In genomic region chr5:139027603-139028002, GRCm38 (mm10) we compare ENCODE assay signal across 9 mouse cellular contexts. TPM values are rescaled to one million over a fixed set of nuclear protein-coding genes. Genes with fewer than 3 reads are reported as not detected.
DNase-seq lines count a peak whose midpoint lies in the region; ATAC-seq lines count a peak whose summit lies in the region.
"Had no signal": no experiment of that assay in that cellular context is flagged by ENCODE, and none has a peak within 500 bp of the region (broad histone marks: within the 10 kb centered on the region; RNA-seq: fewer than 3 reads in every experiment).

No protein-coding gene starts in this region.

- H3K27me3 ChIP-seq in forebrain, embryonic 12.5 days: no peaks in the 10 kb centered on the region
- H3K27me3 ChIP-seq in forebrain, embryonic 16.5 days (replicated peaks; ENCODE audit: control insufficient read depth, insufficient read depth, low read length): no peaks in the 10 kb centered on the region
- no peaks in the 10 kb centered on the region for H3K27me3 ChIP-seq in neural tube, embryonic 12.5 days (replicated peaks)
- H3K27me3 ChIP-seq in heart, embryonic 12.5 days (replicated peaks): no peaks in the 10 kb centered on the region

- H3K4me3 ChIP-seq in forebrain, embryonic 12.5 days (replicated peaks): no peak overlapping the region
- no peak overlapping the region for H3K4me3 ChIP-seq in forebrain, embryonic 16.5 days (replicated peaks; ENCODE audit: low read length)
- no peak overlapping the region for H3K4me3 ChIP-seq in neural tube, embryonic 12.5 days
- H3K4me3 ChIP-seq in heart, embryonic 12.5 days: no peak overlapping the region

- H3K4me1 ChIP-seq in forebrain, embryonic 12.5 days: peaks cover 12% of the 10 kb centered on the region; the same call in 1 of the 2 replicates
- peaks cover 4% of the 10 kb centered on the region; the same call in 1 of the 2 replicates for H3K4me1 ChIP-seq in forebrain, embryonic 16.5 days (replicated peaks; ENCODE audit: control insufficient read depth, insufficient read depth, low read length)
- H3K4me1 ChIP-seq in neural tube, embryonic 12.5 days: peaks cover 14% of the 10 kb centered on the region
- peaks cover 19% of the 10 kb centered on the region for H3K4me1 ChIP-seq in heart, embryonic 12.5 days (replicated peaks)

- DNase-seq in embryo, embryonic 11 days: peak; percentile 41
- peak; percentile 37 for DNase-seq in kidney, adult 9 months
- no peak for DNase-seq in gastrocnemius, postnatal 14 days
- DNase-seq in heart, postnatal 36 days: no peak
- DNase-seq: lung, postnatal 36 days had no signal

- H3K4me2 ChIP-seq in forebrain, embryonic 12.5 days: no peak overlapping the region
- H3K4me2 ChIP-seq in forebrain, embryonic 16.5 days (ENCODE audit: low read length): no peak overlapping the region
- peak overlapping the region; percentile 27 for H3K4me2 ChIP-seq in neural tube, embryonic 12.5 days (replicated peaks)
- H3K4me2 ChIP-seq in heart, embryonic 12.5 days: no peak overlapping the region

- no peak for ATAC-seq in forebrain, embryonic 12.5 days (ENCODE audit: low FRiP score)
- ATAC-seq in forebrain, embryonic 16.5 days: no peak
- peak; percentile 50 for ATAC-seq in neural tube, embryonic 12.5 days (ENCODE audit: low FRiP score, low read depth)
- no peak for ATAC-seq in heart, embryonic 12.5 days (ENCODE audit: insufficient number of reproducible peaks, low FRiP score)

- H3K27ac ChIP-seq in forebrain, embryonic 12.5 days: peak overlapping the region; percentile 9; the same call in 1 of the 2 replicates
- no peak overlapping the region for H3K27ac ChIP-seq in forebrain, embryonic 16.5 days (ENCODE audit: low read length)
- peak overlapping the region; percentile 46 for H3K27ac ChIP-seq in neural tube, embryonic 12.5 days
- H3K27ac ChIP-seq in heart, embryonic 12.5 days (ENCODE audit: poor library complexity, severe bottlenecking): no peak overlapping the region

- 42% methylated on average over 15 of the region's 15 CpGs for WGBS in forebrain, embryonic 12.5 days
- WGBS in forebrain, embryonic 16.5 days: 35% methylated on average over 15 of the region's 15 CpGs
- WGBS in neural tube, embryonic 12.5 days: 6% methylated on average over 15 of the region's 15 CpGs
- WGBS in heart, embryonic 12.5 days: 63% methylated on average over 15 of the region's 15 CpGs

- H3K9ac ChIP-seq in forebrain, embryonic 12.5 days: no peak overlapping the region
- no peak overlapping the region for H3K9ac ChIP-seq in forebrain, embryonic 16.5 days (replicated peaks; ENCODE audit: low read depth, low read length)
- peak overlapping the region; percentile 35; the same call in 1 of the 2 replicates for H3K9ac ChIP-seq in neural tube, embryonic 12.5 days
- no peak overlapping the region for H3K9ac ChIP-seq in heart, embryonic 12.5 days

- H3K9me3 ChIP-seq in forebrain, embryonic 12.5 days: no peaks in the 10 kb centered on the region
- no peaks in the 10 kb centered on the region for H3K9me3 ChIP-seq in forebrain, embryonic 16.5 days (ENCODE audit: control insufficient read depth, low read length)
- no peaks in the 10 kb centered on the region for H3K9me3 ChIP-seq in neural tube, embryonic 12.5 days
- H3K9me3 ChIP-seq in heart, embryonic 12.5 days (replicated peaks): no peaks in the 10 kb centered on the region

- no peaks in the 10 kb centered on the region for H3K36me3 ChIP-seq in forebrain, embryonic 12.5 days (replicated peaks)
- H3K36me3 ChIP-seq in forebrain, embryonic 16.5 days (ENCODE audit: control insufficient read depth, insufficient read depth): no peaks in the 10 kb centered on the region
- H3K36me3 ChIP-seq in neural tube, embryonic 12.5 days: no peaks in the 10 kb centered on the region
- H3K36me3 ChIP-seq in heart, embryonic 12.5 days: no peaks in the 10 kb centered on the region

- intact Hi-C loops in gastrocnemius, postnatal 14 days (cut with DNase I; ENCODE audit: low total_unique reads): no loop called here
- intact Hi-C loops in heart, postnatal 36 days (cut with DNase I): no loop called here

RNA-seq across cellular contexts. Expression of gene Pdgfa, which starts 30.4 kb away (rescaled TPM):
- 8.5 and 10.5 TPM in 2 replicates for polyA plus RNA-seq in forebrain, embryonic 12.5 days (2016; fragmentation: Nextera tagmentation; extraction: Ambion mirVana)
- polyA plus RNA-seq in forebrain, embryonic 16.5 days (2015; fragmentation: Nextera tagmentation; extraction: Ambion mirVana): 15.5 and 19.1 TPM in 2 replicates
- polyA plus RNA-seq in neural tube, embryonic 12.5 days (2016; fragmentation: Nextera tagmentation; extraction: Ambion mirVana): 12.1 and 13.8 TPM in 2 replicates
- 10 to 100 TPM; 15.8 to 22.3 TPM for total RNA-seq in gastrocnemius, postnatal 14 days (2021)
- polyA plus RNA-seq in heart, embryonic 12.5 days (2016; fragmentation: Nextera tagmentation; extraction: Ambion mirVana): 34.4 and 37.4 TPM in 2 replicates
- 10 to 100 TPM; 18.6 to 24.6 TPM for total RNA-seq in heart, postnatal 36 days (2021)

Comparison
In these comparisons a context has a peak if more than half of its experiments do, and no peak if none do; other contexts are left out.
1. H3K27ac ChIP-seq: peak in forebrain, embryonic 12.5 days (single experiment) and neural tube, embryonic 12.5 days (single experiment); none in forebrain, embryonic 16.5 days (single experiment) and heart, embryonic 12.5 days (single experiment).
2. DNase-seq: peak in embryo, embryonic 11 days (single experiment) and kidney, adult 9 months (single experiment); none in gastrocnemius, postnatal 14 days (single experiment) and heart, postnatal 36 days (0 of 2).